Mouse (Mus musculus) frontal cortex, adult 2 months (tissue): ENCODE measurements around the gene Gm11733. TPM values are rescaled to one million over a fixed set of nuclear protein-coding genes. Genes with fewer than 3 reads are reported as not detected.
"Not testable (repeated sequence)": the region's sequence is repeated elsewhere in the genome, so short reads cannot be mapped to it uniquely, and the experiment has no call there.

Source experiments
- DNase-seq, 2 experiments: peaks; one replicate each; pipeline ENCODE4 v3.0.0; 2022; ENCODE audit warnings: low spot score in 1 of 2; ENCODE audit errors: extremely low spot score in 1 of 2
- polyA plus RNA-seq: library from polyadenylated mRNA; depleted of rRNA; stranded (reverse); fragments of >200 nt; gene quantifications from 2 replicates; pipeline ENCODE4 v1.2.3, GENCODE M21; 2012; rRNA removed

Gene Gm11733
- polyA plus RNA-seq: 0.25 and 0.34 TPM in 2 replicates

GRCm38 (mm10) chr11:117484198-117484597, at the start of gene Gm11733:
Gene Gm11733 (plus strand): TSS chr11:117484368.
- peak; percentile 61 to 80 for DNase-seq

- peak; percentile 73 to 90 for DNase-seq
Observed at GRCm38 (mm10) chr11:117436401-117437109, 47.6 kb upstream of the Gm11733 start.

- no peak for DNase-seq
Observed at GRCm38 (mm10) chr11:117437110-117437490, 47.1 kb upstream of the Gm11733 start.

- no peak for DNase-seq
Observed at GRCm38 (mm10) chr11:117438363-117438762, 45.8 kb upstream of the Gm11733 start.

- peak in 1 of 2 experiments; percentile 15 for DNase-seq
Observed at GRCm38 (mm10) chr11:117440865-117441425, 43.2 kb upstream of the Gm11733 start.

GRCm38 (mm10) chr11:117444090-117444489, 40.1 kb upstream of the Gm11733 start:
- no peak for DNase-seq

- DNase-seq: no peak
Observed at GRCm38 (mm10) chr11:117445707-117446106, 38.5 kb upstream of the Gm11733 start.

- no peak for DNase-seq
Observed at GRCm38 (mm10) chr11:117454086-117454485, 30.1 kb upstream of the Gm11733 start.

- no peak for DNase-seq
Observed at GRCm38 (mm10) chr11:117459148-117459547, 25.0 kb upstream of the Gm11733 start.

- no peak for DNase-seq
Observed at GRCm38 (mm10) chr11:117462202-117462864, 21.8 kb upstream of the Gm11733 start.

GRCm38 (mm10) chr11:117463416-117463815, 20.8 kb upstream of the Gm11733 start:
- not testable (repeated sequence) for DNase-seq

- DNase-seq: no peak
Observed at GRCm38 (mm10) chr11:117466292-117466691, 17.9 kb upstream of the Gm11733 start.

GRCm38 (mm10) chr11:117466911-117467310, 17.3 kb upstream of the Gm11733 start:
- DNase-seq: no peak

- no peak for DNase-seq
Observed at GRCm38 (mm10) chr11:117468585-117469363, 15.4 kb upstream of the Gm11733 start.

- no peak for DNase-seq
Observed at GRCm38 (mm10) chr11:117469724-117470123, 14.4 kb upstream of the Gm11733 start.

- no peak for DNase-seq
Observed at GRCm38 (mm10) chr11:117470586-117471195, 13.5 kb upstream of the Gm11733 start.

- DNase-seq: no peak
Observed at GRCm38 (mm10) chr11:117471625-117472283, 12.4 kb upstream of the Gm11733 start.

- DNase-seq: peak; percentile 33 to 59
Observed at GRCm38 (mm10) chr11:117472885-117473284, 11.3 kb upstream of the Gm11733 start.

- no peak for DNase-seq
Observed at GRCm38 (mm10) chr11:117475204-117475603, 9.0 kb upstream of the Gm11733 start.

- DNase-seq: no peak
Observed at GRCm38 (mm10) chr11:117475669-117476068, 8.5 kb upstream of the Gm11733 start.
